Mouse (Mus musculus) lung, postnatal 0 days (tissue): ENCODE results near the gene Gm21958. TPM values are rescaled to one million over a fixed set of nuclear protein-coding genes. Genes with fewer than 3 reads are reported as not detected.

Experiments
- ATAC-seq: fragments of 200-750 bp; cut with Nextera tagmentation; 2 replicates; pipeline ENCODE4 v1.8.0; 2017; ENCODE audit warnings: moderate library complexity
- DNase-seq: peaks from one replicate; pipeline ENCODE4 v3.0.0-alpha.2; 2016; ENCODE audit warnings: low spot score
- H3K27ac ChIP-seq: fragments of 300-500 bp; sonication (generic); 2 replicates; pipeline ENCODE4 v1.5.1; 2014; ENCODE audit warnings: antibody characterized with exemption, mild to moderate bottlenecking, low read length, mixed read lengths
- H3K27me3 ChIP-seq: fragments of 300-500 bp; sonication (generic); replicated peaks from 2 replicates; pipeline ENCODE4 v1.6.1; 2014; ENCODE audit warnings: low read length, mixed read lengths; ENCODE audit not compliant: insufficient read depth
- H3K36me3 ChIP-seq: fragments of 300-500 bp; sonication (generic); 2 replicates; pipeline ENCODE4 v1.6.1; 2014; ENCODE audit warnings: low read length, mixed read lengths; ENCODE audit not compliant: insufficient read depth
- H3K4me1 ChIP-seq: fragments of 300-500 bp; sonication (generic); 2 replicates; pipeline ENCODE4 v1.6.1; 2014; ENCODE audit warnings: antibody characterized with exemption, low read depth, low read length, mixed read lengths; ENCODE audit not compliant: insufficient read depth
- H3K4me2 ChIP-seq: fragments of 300-500 bp; sonication (generic); replicated peaks from 2 replicates; pipeline ENCODE4 v1.6.1; 2014; ENCODE audit warnings: low read depth, mild to moderate bottlenecking, low read length, moderate library complexity, mixed read lengths
- H3K4me3 ChIP-seq: fragments of 300-500 bp; sonication (generic); 2 replicates; pipeline ENCODE4 v1.5.1; 2014; ENCODE audit warnings: low read depth, low read length
- H3K9ac ChIP-seq: fragments of 300-500 bp; sonication (generic); replicated peaks from 2 replicates; pipeline ENCODE4 v1.6.1; 2014; ENCODE audit warnings: low read depth, mild to moderate bottlenecking
- H3K9me3 ChIP-seq: fragments of 300-500 bp; sonication (generic); 2 replicates; pipeline ENCODE4 v1.6.1; 2016; ENCODE audit warnings: low read length, mixed read lengths
- CTCF ChIP-seq: IDR thresholded peaks from 2 replicates; pipeline ENCODE4 v1.5.1; 2016; ENCODE audit warnings: antibody characterized with exemption, mild to moderate bottlenecking
- EP300 ChIP-seq: IDR thresholded peaks from 2 replicates; pipeline ENCODE4 v1.6.1; 2016; ENCODE audit warnings: antibody characterized with exemption, mild to moderate bottlenecking, control low read depth
- WGBS: fragments of 180-500 bp; shearing (Covaris S2); extraction: QIAGEN DNeasy Blood & Tissue Kit; methylation state at CpG from one replicate; pipeline ENCODE4 v1.1.7; 2014; 5-methylcytosine and 5-hydroxymethylcytosine counted together
- polyA plus RNA-seq: library from polyadenylated mRNA; unstranded; fragments of >200 nt; fragmentation: Nextera tagmentation; extraction: Ambion mirVana; gene quantifications from 2 replicates; pipeline ENCODE4 v1.2.1, GENCODE M21; 2015

The Gm21958 gene
- polyA plus RNA-seq, 1 experiment from 2014 or later, result not detected

- WGBS, result 1% methylated on average over 52 of the region's 65 CpGs
Observed at GRCm38 (mm10) chr3:54735247-54736046, 21.3 kb upstream of the Gm21958 start, which contains the start of the genes Exosc8 and Alg5. TSS of gene Exosc8 (minus strand) at chr3:54735393. TSS of gene Alg5 (plus strand) at chr3:54735539.

GRCm38 (mm10) chr3:54734411-54735246 is 20.5 kb upstream of the Gm21958 start:
- Histone ChIP-seq H3K27me3 (no peaks in the 10 kb centered on the region), H3K4me1 (peaks cover 4% of the 10 kb centered on the region), H3K36me3 (peaks cover 5% of the 10 kb centered on the region; the same call in 1 of the 2 replicates), H3K27ac (peak overlapping the region; percentile 98), H3K9ac (peak overlapping the region; percentile 88), H3K4me3 (peak overlapping the region; percentile 80), H3K4me2 (peak overlapping the region; percentile 86), H3K9me3 (no peaks in the 10 kb centered on the region)
- peak; percentile 91 for DNase-seq
- WGBS, result 3% methylated on average over 60 of the region's 84 CpGs
- peak; percentile 94 for ATAC-seq
- no peak; the same call in 1 of the 2 replicates for TF ChIP-seq CTCF
- TF ChIP-seq EP300, result no peak

More at GRCm38 (mm10) chr3:54735247-54736046, 21.3 kb upstream of the Gm21958 start, which contains the start of the genes Exosc8 and Alg5:
- Histone ChIP-seq H3K9me3 (no peaks in the 10 kb centered on the region), H3K4me1 (peaks cover 4% of the 10 kb centered on the region), H3K27me3 (no peaks in the 10 kb centered on the region), H3K4me2 (peak within 1 kb of the TSS; percentile 86), H3K4me3 (peak within 1 kb of the TSS; percentile 80), H3K27ac (peak within 1 kb of the TSS; percentile 98), H3K9ac (peak within 1 kb of the TSS; percentile 88), H3K36me3 (no peaks in the 10 kb centered on the region)
- peak; percentile 78 for DNase-seq
- ATAC-seq, result peak; percentile 88
- peak; percentile 87 for TF ChIP-seq CTCF
- TF ChIP-seq EP300, result no peak

- Histone ChIP-seq H3K4me1 (peaks cover 4% of the 10 kb centered on the region), H3K4me2 (no peak overlapping the region), H3K4me3 (no peak overlapping the region), H3K27me3 (no peaks in the 10 kb centered on the region), H3K27ac (no peak overlapping the region), H3K9me3 (no peaks in the 10 kb centered on the region), H3K9ac (no peak overlapping the region), H3K36me3 (peaks cover 27% of the 10 kb centered on the region)
- WGBS, result 81% methylated on average over 4 of the region's 4 CpGs
- ATAC-seq (no peak), DNase-seq (no peak)
- TF ChIP-seq EP300, result no peak
- TF ChIP-seq CTCF, result no peak
Observed at GRCm38 (mm10) chr3:54732371-54732770, 18.2 kb upstream of the Gm21958 start.

- WGBS, result 67% methylated on average over 8 of the region's 8 CpGs
- Histone ChIP-seq H3K9me3 (no peaks in the 10 kb centered on the region), H3K27ac (no peak overlapping the region), H3K9ac (no peak overlapping the region), H3K36me3 (peaks cover 29% of the 10 kb centered on the region), H3K4me1 (peaks cover 4% of the 10 kb centered on the region), H3K4me2 (no peak overlapping the region), H3K4me3 (no peak overlapping the region), H3K27me3 (no peaks in the 10 kb centered on the region)
- ATAC-seq (no peak), DNase-seq (peak; percentile 58)
- TF ChIP-seq CTCF (no peak), EP300 (peak; percentile 59)
Observed at GRCm38 (mm10) chr3:54731626-54732150, 17.5 kb upstream of the Gm21958 start.

- H3K4me3 ChIP-seq, result no peak overlapping the region
- TF ChIP-seq CTCF (no peak), EP300 (no peak)
- no peak for ATAC-seq
- H3K27ac ChIP-seq, result no peak overlapping the region
- DNase-seq, result no peak
- peaks cover 32% of the 10 kb centered on the region for H3K36me3 ChIP-seq
- H3K4me2 ChIP-seq, result no peak overlapping the region
- WGBS, result 89% methylated on average over 6 of the region's 6 CpGs
- no peak overlapping the region for H3K9ac ChIP-seq
- no peaks in the 10 kb centered on the region for H3K27me3 ChIP-seq
- no peaks in the 10 kb centered on the region for H3K9me3 ChIP-seq
- H3K4me1 ChIP-seq, result no peaks in the 10 kb centered on the region
Observed at GRCm38 (mm10) chr3:54728100-54728499, 13.9 kb upstream of the Gm21958 start.

GRCm38 (mm10) chr3:54727588-54727987 is 13.4 kb upstream of the Gm21958 start:
- DNase-seq (no peak), ATAC-seq (no peak)
- Histone ChIP-seq H3K4me1 (no peaks in the 10 kb centered on the region), H3K9me3 (no peaks in the 10 kb centered on the region), H3K27ac (no peak overlapping the region), H3K4me2 (no peak overlapping the region), H3K36me3 (peaks cover 32% of the 10 kb centered on the region), H3K27me3 (no peaks in the 10 kb centered on the region), H3K4me3 (no peak overlapping the region), H3K9ac (no peak overlapping the region)
- TF ChIP-seq EP300, result no peak
- no peak for TF ChIP-seq CTCF
- 96% methylated on average over 2 of the region's 2 CpGs for WGBS
